Mouse (Mus musculus): ENCODE measurements around the gene Aqp11.

The Aqp11 gene

DNA sequence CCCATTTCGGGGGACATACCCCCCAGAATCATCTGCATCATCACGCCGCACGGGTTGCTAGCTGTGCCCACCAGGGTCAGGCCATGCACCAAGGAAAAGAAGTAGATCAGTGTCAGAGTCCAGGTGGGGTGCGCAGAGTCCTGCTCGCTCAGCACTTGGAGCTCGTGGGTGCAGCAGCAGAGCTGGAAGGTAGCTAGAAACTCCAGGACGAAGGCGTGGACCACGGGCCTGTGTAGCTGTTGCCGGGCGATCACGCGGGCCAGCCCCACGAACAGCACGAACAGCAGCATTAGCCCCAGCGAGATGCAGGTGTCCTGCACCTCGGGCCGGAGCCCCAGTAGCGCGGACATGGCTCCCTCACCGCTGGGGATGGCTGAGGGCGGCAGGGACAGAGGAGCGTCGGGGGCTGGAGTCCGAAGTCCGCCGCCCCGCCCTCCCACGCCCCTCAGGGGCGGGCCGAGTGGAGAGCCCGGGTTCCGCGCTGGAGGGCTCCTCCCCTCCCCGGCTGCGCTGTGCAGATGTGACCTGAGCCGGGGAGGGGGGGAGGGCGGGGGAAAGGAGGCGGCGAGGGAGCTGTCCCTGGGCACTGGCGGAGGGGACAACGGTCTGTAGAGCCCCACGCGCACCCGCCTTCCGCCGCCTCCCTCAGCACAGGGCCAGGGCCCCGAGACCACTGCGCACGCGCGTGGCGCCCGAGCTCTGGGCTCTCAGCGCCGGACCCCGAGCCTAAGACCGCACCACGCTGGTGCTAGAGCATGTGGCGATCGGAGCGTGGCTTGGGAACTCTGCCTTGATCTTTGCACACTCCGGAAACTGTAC lies at the start of gene Aqp11:
TSS of gene Aqp11 (minus strand) at position 652 of the 819 bp plus-strand sequence.
- DNase-seq (ENCODE audit: low read depth) = no peak

DNA sequence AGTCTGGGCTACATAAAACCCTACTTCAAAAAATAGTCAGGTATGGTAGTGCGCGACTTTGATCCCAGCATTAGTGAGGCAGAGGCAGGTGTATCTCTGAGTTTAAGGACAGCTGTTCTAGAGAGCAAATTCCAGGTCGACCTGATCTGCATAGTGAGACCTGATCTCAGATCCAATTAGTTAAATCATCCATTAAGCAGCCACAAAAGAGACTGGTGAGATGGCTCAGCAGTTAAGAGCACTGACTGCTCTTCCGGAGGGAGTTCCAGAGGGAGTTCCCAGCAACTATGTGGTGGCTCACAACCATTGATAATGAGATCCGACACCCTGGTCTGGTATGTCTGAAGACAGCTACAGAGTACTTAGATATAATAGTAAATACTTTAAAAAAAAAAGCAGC lies 45.4 kb upstream of the Aqp11 start:
- no peak for DNase-seq (ENCODE audit: low read depth)

DNA sequence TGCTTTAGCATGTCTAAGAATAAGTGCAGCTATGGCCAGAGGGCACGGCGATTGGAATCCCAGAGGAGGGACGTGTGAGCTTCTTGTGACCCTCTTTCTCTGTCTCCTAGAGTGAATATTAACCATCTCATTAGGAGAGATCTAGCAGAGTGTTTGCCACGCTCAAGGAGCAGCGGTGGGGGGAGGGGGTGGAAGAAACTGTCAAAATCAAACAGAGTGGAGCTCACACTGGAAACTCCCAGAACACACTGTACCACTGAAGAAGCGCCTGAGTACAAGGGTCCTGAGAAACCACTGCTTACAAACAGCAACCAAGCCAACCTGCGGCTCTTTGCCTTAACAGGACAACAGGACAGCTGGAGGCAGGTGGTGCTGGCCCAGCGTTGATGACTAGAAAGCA lies 43.4 kb upstream of the Aqp11 start:
- DNase-seq (ENCODE audit: low read depth) = no peak

DNA sequence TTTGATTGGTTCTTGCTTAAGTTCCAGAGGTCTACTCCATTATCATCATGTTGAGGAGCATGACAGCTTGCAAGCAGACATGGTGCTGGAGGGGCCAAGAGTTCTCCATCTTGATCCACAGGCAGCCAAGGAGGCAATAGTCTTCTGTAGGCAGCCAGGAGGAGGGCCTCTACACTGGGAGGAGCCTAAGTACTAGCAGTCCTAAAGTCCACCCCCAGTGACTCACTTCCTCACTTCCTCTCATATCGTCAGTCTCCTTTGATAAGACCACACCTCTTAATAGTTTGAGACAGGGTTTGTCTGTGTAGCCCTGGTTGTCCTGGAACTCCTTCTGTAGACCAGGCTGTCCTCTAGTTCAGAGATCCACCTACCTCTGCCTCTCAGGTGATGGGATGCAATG lies 42.7 kb upstream of the Aqp11 start:
- no peak for DNase-seq (ENCODE audit: low read depth)

DNA sequence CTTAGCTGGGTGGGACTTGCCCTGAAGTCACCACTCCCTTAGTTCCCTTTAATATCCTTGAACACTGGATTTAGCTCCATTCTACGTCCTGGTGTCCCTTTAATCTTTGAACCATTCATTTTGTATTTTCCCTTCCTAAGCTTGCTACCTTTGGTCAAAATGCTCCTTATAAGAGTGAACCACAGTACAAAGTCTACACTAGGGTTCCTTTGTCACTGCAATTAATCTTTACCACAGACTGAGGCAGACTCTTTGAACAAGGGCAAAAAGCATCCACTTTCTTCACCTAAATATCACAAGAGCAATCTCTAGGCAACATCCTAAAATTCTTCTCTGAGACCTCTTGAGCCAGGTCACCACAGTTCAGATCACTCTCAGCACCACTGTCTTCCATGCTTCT lies 42.1 kb upstream of the Aqp11 start:
- DNase-seq (ENCODE audit: low read depth) = no peak

DNA sequence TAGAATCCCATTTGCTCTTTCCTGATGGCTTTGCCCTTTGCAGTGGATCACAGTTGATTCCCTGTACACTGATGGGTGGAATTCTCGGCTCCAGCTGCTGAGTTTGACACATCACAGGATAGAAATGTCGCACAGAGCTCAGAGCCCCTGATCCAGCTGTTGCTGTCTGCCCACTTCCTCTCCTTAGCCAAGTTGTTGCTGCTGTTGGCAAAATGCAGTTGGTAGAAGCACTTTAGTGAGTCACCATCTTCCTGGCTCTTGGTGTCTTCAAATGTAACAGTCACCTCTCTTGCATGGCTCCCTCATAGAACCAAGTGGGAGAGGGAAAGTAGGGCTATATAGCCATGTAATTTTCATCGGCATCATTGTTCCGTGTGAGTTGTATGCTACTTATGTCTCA lies 39.1 kb upstream of the Aqp11 start:
- no peak for DNase-seq (ENCODE audit: low read depth)

DNA sequence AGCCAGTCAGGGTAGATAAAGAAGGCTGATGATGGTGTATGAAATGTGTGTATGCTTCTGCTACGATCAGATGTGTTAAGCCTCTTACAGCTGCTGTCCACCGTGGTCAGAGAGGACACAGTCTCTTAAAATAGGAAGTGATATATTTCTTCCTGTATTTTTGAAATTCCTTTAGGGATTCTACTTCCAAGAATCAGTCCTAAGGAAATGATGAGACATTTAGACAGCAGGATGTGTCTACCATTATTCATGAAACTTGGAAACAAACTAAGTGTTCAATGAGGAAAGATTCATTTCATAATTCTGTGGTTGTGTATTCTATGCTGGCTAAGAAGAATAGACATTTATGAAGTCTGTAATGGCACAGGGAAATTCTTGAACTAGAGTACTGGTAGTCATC lies 37.8 kb upstream of the Aqp11 start:
- no peak for DNase-seq (ENCODE audit: low read depth)

DNA sequence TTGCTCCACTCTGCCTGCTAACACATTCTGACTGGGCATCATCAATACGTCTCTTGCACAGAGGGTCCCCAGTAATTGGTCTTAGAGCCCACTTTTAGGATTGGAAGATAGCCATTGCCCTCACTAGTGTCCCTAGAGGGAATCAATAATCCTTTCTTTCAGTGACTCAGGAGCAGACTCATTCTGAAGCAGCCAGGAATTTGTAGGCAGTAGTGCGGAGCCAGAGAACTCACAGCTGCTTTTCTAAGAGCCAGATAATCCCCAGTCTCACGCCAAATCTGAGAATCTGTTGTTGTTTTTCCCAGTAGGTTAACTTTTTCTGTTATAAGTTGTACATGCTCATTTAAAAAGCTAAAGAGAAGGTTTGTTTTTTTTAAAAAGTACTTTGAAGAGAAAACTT lies 37.3 kb upstream of the Aqp11 start:
- no peak for DNase-seq (ENCODE audit: low read depth)

DNA sequence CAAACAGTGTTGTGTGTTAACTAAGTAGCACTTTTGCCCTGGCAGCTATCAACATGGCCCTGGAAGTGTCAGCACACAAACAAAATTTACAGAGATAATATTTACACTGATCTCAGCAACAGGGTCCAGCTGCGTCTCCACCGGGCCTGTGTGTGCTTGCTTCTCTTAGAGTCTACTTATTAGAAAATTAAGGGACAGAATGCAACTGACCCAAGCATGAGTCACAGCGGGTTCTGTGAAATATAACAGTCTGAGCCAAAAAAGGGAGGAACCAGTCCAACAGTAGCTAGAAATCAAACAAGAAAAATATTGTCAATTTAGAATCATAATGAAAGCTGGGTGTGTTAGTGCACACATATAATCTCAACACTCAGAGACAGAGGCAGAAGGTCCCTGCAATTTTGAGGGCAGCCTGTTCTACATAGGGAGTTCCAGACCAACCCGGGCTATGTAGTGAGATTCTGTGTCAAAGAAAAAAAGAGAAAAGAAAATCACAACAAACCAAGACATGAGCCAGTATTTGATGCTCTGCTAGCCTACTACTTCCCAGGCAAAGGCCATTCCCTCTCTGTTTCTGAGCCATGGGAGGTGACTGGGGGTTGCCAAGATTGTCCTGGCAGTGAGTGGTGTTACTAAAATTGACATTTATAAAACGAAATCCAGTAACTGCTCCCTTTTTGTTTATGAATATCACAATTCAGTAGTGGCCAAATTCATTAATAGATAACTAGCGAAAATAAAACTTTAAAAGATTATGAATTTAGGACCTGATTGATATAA lies 32.9 kb upstream of the Aqp11 start:
- no peak for DNase-seq (ENCODE audit: low read depth)

DNA sequence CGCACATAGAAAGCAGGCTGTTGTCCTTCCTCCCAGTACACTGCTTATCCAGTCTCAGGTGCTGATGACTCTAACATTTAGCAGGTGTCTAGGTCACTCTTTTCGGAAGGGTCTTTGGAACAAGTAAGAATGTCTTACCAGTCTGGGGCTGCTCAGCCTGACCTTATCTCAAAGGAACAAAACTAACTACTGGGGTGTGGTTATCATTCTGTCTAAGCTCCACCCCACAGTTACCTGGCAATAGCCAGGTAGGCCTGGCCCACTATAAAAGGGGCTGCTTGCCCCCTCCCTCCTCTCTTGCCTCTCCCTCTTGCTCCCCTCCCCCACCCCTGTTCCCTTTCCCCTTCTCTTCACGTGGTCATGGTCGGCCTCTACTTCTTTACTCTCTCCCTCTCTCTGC lies 30.9 kb upstream of the Aqp11 start:
- no peak for DNase-seq (ENCODE audit: low read depth)

DNA sequence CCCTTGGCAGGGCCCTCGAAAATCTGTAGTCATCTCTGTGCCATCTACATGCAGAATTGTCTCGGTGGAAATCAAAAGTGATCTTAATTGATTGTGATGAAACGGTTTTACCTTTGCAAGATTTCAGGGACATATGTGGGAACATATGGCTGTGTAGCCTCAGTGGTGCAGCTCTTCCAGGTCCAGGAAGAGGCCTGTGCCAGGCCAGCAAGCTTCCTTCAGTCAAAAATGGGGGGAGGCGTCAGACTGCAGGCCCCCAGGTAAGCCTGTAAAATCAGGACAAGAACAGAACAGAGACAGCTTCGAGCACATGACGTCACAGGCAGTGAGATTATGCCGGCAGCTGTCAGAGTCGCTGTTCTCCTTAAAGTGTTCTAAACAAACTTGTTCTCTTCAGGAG lies 29.8 kb upstream of the Aqp11 start:
- DNase-seq (ENCODE audit: low read depth) = no peak

DNA sequence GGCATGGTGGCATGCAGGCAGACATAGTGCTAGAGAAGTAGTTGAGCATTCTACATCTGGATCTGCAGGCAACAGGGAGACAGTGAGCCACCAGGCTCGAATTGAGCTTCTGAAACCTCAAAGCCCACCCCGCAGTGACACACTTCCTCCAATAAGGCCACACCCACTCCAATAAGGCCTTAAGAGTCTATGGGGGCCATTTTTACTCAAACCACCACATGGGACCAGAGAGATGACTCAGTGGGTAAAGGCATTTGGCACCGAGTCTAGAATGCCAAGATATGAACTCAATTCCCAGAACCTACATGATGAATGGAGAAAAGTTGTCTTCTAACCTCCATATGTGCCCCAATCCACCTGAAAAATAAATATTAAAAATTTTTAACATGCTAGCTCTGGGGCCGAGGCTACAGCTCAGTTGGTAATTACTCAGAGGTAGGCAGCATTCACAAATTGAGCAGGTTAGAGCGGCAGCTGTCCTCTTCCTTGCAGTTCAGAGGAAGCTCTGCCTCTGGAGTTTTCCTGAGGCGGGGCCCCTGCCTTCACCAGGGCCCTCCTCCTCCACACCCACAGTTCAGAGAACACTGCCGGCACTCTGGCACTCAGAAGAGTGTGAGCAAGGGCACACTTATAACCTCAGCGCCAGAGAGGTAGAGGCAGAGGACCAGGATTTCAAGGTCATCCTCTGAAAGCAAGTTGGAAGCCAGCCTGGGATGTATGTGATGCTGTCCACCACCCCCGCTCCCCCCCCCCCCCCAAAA lies 28.5 kb upstream of the Aqp11 start:
- no peak for DNase-seq (ENCODE audit: low read depth)

DNA sequence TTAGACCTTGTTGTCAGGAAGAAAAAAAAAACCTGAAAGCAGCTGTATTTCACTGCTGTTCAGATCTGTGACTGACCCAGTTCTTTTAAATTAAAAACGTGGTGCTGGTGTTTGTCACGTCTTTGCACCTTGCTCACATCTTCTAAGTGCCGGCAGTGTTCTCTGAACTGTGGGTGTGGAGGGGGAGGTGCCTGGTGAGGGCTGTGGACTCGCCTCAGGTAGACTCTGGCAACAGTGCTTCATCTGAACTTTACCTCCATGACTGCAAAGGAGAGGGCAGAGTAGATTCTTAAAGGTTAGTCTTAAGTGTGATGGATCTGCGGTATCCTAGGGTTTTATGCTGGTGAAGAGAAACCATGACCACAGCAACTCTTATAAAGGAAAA lies 27.9 kb upstream of the Aqp11 start:
- no peak for DNase-seq (ENCODE audit: low read depth)

DNA sequence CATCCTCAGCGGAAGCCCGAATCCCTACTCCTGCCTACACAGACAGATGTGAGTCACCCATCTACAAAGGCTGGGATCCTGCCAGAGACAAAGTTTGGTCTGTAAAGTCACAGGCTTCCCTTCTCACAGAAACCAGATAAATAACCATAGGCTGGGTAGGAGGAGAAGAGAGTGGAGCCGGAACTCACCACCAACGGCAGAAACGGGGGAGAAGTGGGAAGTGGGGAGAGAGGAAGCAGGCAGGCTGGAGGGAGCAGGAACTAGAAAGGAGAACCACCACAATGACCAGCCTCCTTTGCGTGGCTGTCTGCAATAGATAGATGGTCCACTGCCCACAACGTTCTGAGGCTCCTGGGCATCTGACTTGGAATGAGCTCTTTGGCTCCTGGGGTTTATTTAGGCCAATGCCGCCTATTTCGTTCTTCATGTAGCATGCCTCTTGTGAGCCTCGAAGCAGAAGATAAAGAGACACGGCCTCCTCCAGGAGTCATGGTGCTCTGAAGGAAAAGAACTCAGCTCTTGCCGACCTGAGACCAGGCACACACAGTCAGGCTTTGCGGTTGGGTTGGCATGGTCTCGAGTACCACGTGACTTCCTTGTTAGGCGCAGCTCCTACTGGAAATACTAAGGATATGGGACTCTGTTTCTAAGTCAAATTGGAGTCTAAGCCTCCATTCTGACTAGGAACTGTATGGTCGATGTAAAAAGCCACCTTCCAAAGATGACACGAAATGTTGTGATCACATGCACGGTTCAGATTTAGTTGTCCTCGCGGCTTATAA lies 27.3 kb upstream of the Aqp11 start:
- DNase-seq (ENCODE audit: low read depth) = peak; percentile 66

DNA sequence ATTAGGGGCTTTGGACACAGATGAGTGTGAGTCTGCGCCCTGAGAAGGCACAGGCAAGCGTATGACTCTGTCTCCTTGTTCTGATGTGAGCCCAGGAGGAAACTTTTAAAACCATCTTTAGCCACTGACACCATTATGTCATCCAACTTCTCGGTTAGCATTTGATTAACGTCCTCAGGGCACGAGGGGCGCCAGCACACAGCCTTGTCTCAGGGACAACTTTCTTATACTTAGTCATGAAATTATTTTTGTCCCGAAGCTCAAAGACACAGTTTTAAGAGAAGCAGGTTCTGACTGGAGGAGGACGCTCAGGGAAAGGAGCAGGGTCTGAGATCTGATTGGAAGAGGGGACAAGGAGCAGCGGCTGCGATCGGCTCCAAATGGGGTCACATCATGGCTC lies 26.5 kb upstream of the Aqp11 start:
- no peak for DNase-seq (ENCODE audit: low read depth)

DNA sequence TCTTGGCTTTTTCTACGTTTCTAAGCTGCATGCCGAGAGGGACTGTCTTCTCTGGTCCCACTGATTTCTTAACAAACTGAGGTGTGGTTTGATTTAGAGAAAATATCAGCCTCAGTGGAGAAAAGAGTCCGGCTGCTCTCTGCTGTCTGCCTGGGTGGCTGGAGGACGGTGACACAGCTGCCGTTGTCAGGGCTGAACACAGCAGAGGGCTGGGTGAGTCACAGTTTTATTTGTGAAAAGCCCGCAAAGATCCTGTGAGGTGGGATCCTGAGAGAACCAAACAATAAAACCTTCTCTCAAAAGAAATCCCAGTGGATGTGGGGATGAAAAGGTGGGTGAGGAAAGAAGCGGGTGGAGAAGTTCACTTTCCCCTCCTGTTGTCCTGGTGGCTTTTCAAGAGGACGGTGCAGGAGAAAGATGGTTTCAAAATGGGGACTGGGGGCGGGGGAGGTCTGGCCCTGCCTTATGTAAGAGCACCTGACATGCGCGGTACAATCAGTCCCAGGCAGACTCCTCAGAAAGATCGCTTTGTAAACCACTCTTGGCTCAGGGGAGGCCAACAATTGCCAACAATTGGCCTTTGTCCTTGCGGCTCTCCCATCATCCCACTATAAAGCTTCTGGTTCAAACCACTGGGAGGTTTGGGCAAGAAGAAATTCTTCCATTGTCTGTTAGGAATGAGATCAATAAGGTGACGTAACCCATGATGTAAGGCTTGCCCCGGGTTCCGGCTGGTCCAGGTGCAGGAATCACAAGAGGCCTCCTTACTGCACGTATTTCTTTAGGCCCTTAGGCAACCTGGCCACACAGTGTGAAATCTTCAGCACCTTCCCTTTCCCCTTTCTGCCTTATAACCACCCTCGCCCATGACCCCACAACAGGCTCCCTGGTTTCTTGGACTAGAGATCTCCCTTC lies 19.1 kb upstream of the Aqp11 start:
- no peak for DNase-seq (ENCODE audit: low read depth)

DNA sequence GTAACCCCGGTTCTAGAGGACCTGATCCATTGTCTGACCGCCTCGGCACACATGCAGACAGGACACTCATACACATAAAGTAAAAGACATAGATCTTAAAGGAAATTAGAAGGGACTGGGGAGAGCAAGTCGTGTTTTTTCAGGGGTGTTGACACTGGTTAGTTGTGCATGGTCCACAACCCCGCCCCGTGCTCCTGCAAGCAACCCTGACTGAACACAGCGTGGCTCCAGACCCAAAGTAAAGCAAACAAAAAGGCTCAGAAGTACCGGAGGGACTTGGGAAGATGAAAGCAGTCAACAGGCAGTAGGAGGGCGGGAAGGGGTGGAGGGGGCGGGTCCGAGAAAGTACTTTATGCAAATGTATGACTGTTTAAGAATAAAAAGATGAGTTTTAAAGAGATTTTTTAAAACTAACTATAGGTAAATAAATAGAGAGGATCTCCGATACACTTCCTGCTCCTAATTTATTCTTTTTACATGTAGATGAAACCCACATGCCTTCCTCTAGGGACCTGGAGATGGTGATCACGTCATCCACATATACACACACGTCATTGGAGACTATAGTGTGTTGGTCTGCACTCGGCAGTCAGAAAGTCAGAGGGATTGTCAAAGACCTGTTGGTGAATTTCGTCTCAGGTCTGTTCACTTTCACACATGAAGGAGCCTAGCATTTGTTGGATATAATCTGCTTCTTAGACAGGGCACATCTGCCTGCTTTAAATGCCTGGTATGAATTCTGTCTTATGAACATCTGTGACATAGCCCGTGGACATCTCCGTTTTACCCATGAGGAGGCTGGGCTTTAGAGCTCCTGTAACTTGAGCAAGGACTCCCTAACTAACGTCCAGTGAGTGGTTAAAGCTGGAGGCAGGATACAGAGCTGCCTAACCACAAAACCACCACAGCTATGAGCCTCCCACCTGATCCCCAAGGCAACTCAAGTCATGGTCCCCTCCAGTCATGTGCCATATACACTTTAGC lies 11.4 kb upstream of the Aqp11 start:
- no peak for DNase-seq (ENCODE audit: low read depth)

DNA sequence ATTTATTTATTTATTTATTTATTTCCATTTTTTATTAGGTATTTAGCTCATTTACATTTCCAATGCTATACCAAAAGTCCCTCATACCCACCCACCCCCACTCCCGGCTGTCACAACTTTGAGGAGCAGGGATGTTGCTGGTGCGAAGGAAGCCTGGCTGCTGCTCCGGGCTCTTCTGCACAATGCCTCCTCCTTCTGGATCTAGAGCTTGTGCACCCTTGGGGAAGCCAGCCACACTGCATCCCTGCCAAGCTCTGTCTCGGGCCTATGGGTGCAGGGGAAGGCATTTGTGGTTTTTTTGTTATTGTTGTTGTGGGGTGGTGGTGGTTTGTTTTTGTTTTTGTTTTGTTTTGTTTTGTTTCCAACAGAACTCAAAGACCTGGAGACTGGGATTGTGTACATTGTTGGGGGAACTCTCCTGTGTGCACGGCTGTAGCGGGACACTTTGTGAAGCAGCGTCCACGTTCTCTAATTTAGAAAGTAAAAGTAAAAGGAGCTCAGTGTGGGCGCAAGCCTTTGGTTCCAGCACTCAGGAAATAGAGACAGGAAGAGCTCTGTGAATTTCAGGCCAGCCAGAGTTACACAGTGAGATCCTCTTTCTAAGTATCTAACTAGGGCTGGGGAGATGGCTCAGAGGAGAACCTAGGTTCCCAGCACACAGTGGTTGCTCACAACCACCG lies 10.6 kb upstream of the Aqp11 start:
- no peak for DNase-seq (ENCODE audit: low read depth)
